Mouse (Mus musculus) MEL (cell line): ENCODE data around the gene Trpv6. TPM values are rescaled to one million over a fixed set of nuclear protein-coding genes. Genes with fewer than 3 reads are reported as not detected.

ENCODE experiments used
- DNase-seq: peaks from one replicate; pipeline ENCODE4 v3.0.0; 2011; ENCODE audit warnings: low read depth, low spot score
- H3K27ac ChIP-seq: 2 replicates; pipeline ENCODE4 v1.5.1; 2012; ENCODE audit warnings: low read depth, mild to moderate bottlenecking, control low read depth, low read length, moderate library complexity; ENCODE audit not compliant: control insufficient read depth
- H3K27me3 ChIP-seq, 2 experiments: fragments of 150-350 bp in 1 of 2; sonication (generic) in 1 of 2; 2 replicates each; pipeline ENCODE4 v1.6.1; 2012; ENCODE audit warnings: low read length in 2 of 2, mild to moderate bottlenecking in 2 of 2, improper control_type of control experiment in 1 of 2, moderate library complexity in 1 of 2; ENCODE audit not compliant: insufficient read depth in 2 of 2, control insufficient read depth in 1 of 2
- H3K36me3 ChIP-seq, 2 experiments: 2 replicates each; pipeline ENCODE4 v1.6.1; 2012 to 2014; ENCODE audit warnings: low read length in 2 of 2, improper control_type of control experiment in 1 of 2, inconsistent platforms in 1 of 2, mild to moderate bottlenecking in 1 of 2; ENCODE audit not compliant: insufficient read depth in 2 of 2, control insufficient read depth in 1 of 2
- H3K4me1 ChIP-seq, 2 experiments: fragments of 150-350 bp in 1 of 2; sonication (generic) in 1 of 2; 2 replicates each; pipeline ENCODE4 v1.6.1; 2012; ENCODE audit warnings: low read length in 2 of 2, improper control_type of control experiment in 1 of 2, mild to moderate bottlenecking in 1 of 2; ENCODE audit not compliant: insufficient read depth in 2 of 2, control insufficient read depth in 1 of 2
- H3K4me3 ChIP-seq, 2 experiments: fragments of 150-350 bp in 1 of 2; sonication (generic) in 1 of 2; 2 replicates each; pipeline ENCODE4 v1.5.1; 2012; ENCODE audit warnings: low read depth in 2 of 2, low read length in 2 of 2, mild to moderate bottlenecking in 2 of 2, moderate library complexity in 2 of 2, control low read depth in 1 of 2, improper control_type of control experiment in 1 of 2; ENCODE audit not compliant: control insufficient read depth in 1 of 2, insufficient read depth in 1 of 2
- H3K79me2 ChIP-seq: 2 replicates; pipeline ENCODE4 v1.6.1; 2012; ENCODE audit warnings: mild to moderate bottlenecking, low read length, moderate library complexity; ENCODE audit not compliant: control insufficient read depth, poor library complexity, insufficient read depth
- H3K9ac ChIP-seq: 2 replicates; pipeline ENCODE4 v1.6.1; 2012; ENCODE audit warnings: low read depth, mild to moderate bottlenecking, control low read depth, low read length, moderate library complexity; ENCODE audit not compliant: control insufficient read depth, poor library complexity, severe bottlenecking
- H3K9me3 ChIP-seq: fragments of 150-350 bp; sonication (generic); replicated peaks from 2 replicates; pipeline ENCODE4 v1.6.1; 2012; ENCODE audit warnings: mild to moderate bottlenecking, low read length, improper control_type of control experiment, moderate library complexity; ENCODE audit not compliant: insufficient read depth
- CHD1 ChIP-seq: IDR thresholded peaks from 2 replicates; pipeline ENCODE4 v1.6.1; 2012; ENCODE audit warnings: low read depth, mild to moderate bottlenecking, inconsistent platforms, low read length, improper control_type of control experiment
- CTCF ChIP-seq, 3 experiments: IDR thresholded peaks in 2 of 3; conservative IDR thresholded peaks in 1 of 3; 2 replicates each; pipeline ENCODE4 v1.5.1; 2011 to 2012; ENCODE audit warnings: low read length in 3 of 3, low read depth in 2 of 3, mild to moderate bottlenecking in 2 of 3, improper control_type of control experiment in 1 of 3, inconsistent platforms in 1 of 3, mixed read lengths in 1 of 3, moderate library complexity in 1 of 3; ENCODE audit not compliant: control insufficient read depth in 1 of 3, insufficient read depth in 1 of 3, poor library complexity in 1 of 3, severe bottlenecking in 1 of 3
- ELF1 ChIP-seq: IDR thresholded peaks from 2 replicates; pipeline ENCODE4 v1.6.1; 2014; ENCODE audit warnings: low read depth, mild to moderate bottlenecking, inconsistent platforms, low read length, improper control_type of control experiment, moderate library complexity
- EP300 ChIP-seq, 2 experiments: IDR thresholded peaks; 2 replicates each; pipeline ENCODE4 v1.6.1; 2011; ENCODE audit warnings: improper control_type of control experiment in 2 of 2, low read length in 2 of 2, low read depth in 1 of 2, mild to moderate bottlenecking in 1 of 2
- ETS1 ChIP-seq: IDR thresholded peaks from 2 replicates; pipeline ENCODE4 v1.6.1; 2012; ENCODE audit warnings: low read depth, mild to moderate bottlenecking, inconsistent platforms, low read length, improper control_type of control experiment, moderate library complexity
- GABPA ChIP-seq: IDR thresholded peaks from 2 replicates; pipeline ENCODE4 v1.6.1; 2012; ENCODE audit warnings: low read depth, mild to moderate bottlenecking, inconsistent platforms, low read length, improper control_type of control experiment, moderate library complexity
- GATA1 ChIP-seq: IDR thresholded peaks from 2 replicates; pipeline ENCODE4 v1.6.1; 2011; ENCODE audit warnings: low read depth, low read length, improper control_type of control experiment
- JUND ChIP-seq: IDR thresholded peaks from 2 replicates; pipeline ENCODE4 v1.6.1; 2011; ENCODE audit warnings: low read depth, mild to moderate bottlenecking, improper control_type of control experiment, low read length
- KAT2A ChIP-seq: conservative IDR thresholded peaks from 2 replicates; pipeline ENCODE4 v1.6.1; 2012; ENCODE audit warnings: low read depth, low read length, improper control_type of control experiment, inconsistent platforms
- MAFK ChIP-seq: IDR thresholded peaks from 2 replicates; pipeline ENCODE4 v1.6.1; 2011; ENCODE audit warnings: low read depth, mild to moderate bottlenecking, low read length, improper control_type of control experiment, borderline replicate concordance
- MAX ChIP-seq: IDR thresholded peaks from 2 replicates; pipeline ENCODE4 v1.6.1; 2011; ENCODE audit warnings: low read length, improper control_type of control experiment
- MAZ ChIP-seq: IDR thresholded peaks from 2 replicates; pipeline ENCODE4 v1.6.1; 2012; ENCODE audit warnings: low read depth, mild to moderate bottlenecking, inconsistent platforms, low read length, improper control_type of control experiment
- MEF2A ChIP-seq: IDR thresholded peaks from 2 replicates; pipeline ENCODE4 v1.6.1; 2014; ENCODE audit warnings: low read depth, mild to moderate bottlenecking, inconsistent platforms, low read length, improper control_type of control experiment; ENCODE audit not compliant: poor library complexity, insufficient replicate concordance, severe bottlenecking; ENCODE audit errors: extremely low read depth
- MXI1 ChIP-seq: IDR thresholded peaks from 2 replicates; pipeline ENCODE4 v1.6.1; 2011; ENCODE audit warnings: mild to moderate bottlenecking, low read depth, low read length, improper control_type of control experiment
- MYB ChIP-seq: IDR thresholded peaks from 2 replicates; pipeline ENCODE4 v1.6.1; 2011; ENCODE audit warnings: mild to moderate bottlenecking, low read depth, low read length, improper control_type of control experiment
- MYC ChIP-seq: IDR thresholded peaks from 2 replicates; pipeline ENCODE4 v1.6.1; 2011; ENCODE audit warnings: low read depth, mild to moderate bottlenecking, low read length, improper control_type of control experiment, moderate library complexity
- NELFE ChIP-seq: IDR thresholded peaks from 2 replicates; pipeline ENCODE4 v1.6.1; 2011; ENCODE audit warnings: low read depth, low read length, improper control_type of control experiment
- POLR2AphosphoS5 ChIP-seq: IDR thresholded peaks from 2 replicates; pipeline ENCODE4 v1.6.1; 2012; ENCODE audit warnings: low read depth, borderline replicate concordance, mild to moderate bottlenecking, inconsistent platforms, low read length, moderate library complexity, mixed read lengths
- RCOR1 ChIP-seq: IDR thresholded peaks from 2 replicates; pipeline ENCODE4 v1.6.1; 2012; ENCODE audit warnings: low read depth, mild to moderate bottlenecking, inconsistent platforms, low read length, improper control_type of control experiment
- SMC3 ChIP-seq: IDR thresholded peaks from 2 replicates; pipeline ENCODE4 v1.6.1; 2011; ENCODE audit warnings: low read depth, low read length, improper control_type of control experiment
- TAL1 ChIP-seq: IDR thresholded peaks from 2 replicates; pipeline ENCODE4 v1.6.1; 2012; ENCODE audit warnings: mild to moderate bottlenecking, inconsistent platforms, low read length, moderate library complexity, mixed read lengths
- USF1 ChIP-seq: IDR thresholded peaks from 2 replicates; pipeline ENCODE4 v1.6.1; 2014; ENCODE audit warnings: low read depth, mild to moderate bottlenecking, inconsistent platforms, low read length, improper control_type of control experiment, moderate library complexity
- USF2 ChIP-seq, 2 experiments: IDR thresholded peaks; 2 replicates each; pipeline ENCODE4 v1.6.1; 2011 to 2012; ENCODE audit warnings: improper control_type of control experiment in 2 of 2, low read length in 2 of 2, borderline replicate concordance in 1 of 2, inconsistent platforms in 1 of 2, low read depth in 1 of 2, mild to moderate bottlenecking in 1 of 2; ENCODE audit not compliant: insufficient read depth in 1 of 2
- ZC3H11A ChIP-seq: IDR thresholded peaks from 2 replicates; pipeline ENCODE4 v1.6.1; 2012; ENCODE audit warnings: low read depth, mild to moderate bottlenecking, inconsistent platforms, low read length, improper control_type of control experiment
- ZKSCAN1 ChIP-seq: IDR thresholded peaks from 2 replicates; pipeline ENCODE4 v1.6.1; 2012; ENCODE audit warnings: low read depth, mild to moderate bottlenecking, inconsistent platforms, low read length, improper control_type of control experiment, moderate library complexity
- ZNF384 ChIP-seq: IDR thresholded peaks from 2 replicates; pipeline ENCODE4 v1.6.1; 2012; ENCODE audit warnings: low read depth, mild to moderate bottlenecking, inconsistent platforms, low read length, improper control_type of control experiment
- polyA plus RNA-seq, 2 experiments: library from polyadenylated mRNA; stranded (reverse) in 1 of 2; unstranded in 1 of 2; fragments of >175 nt in 1 of 2; fragments of >200 nt in 1 of 2; gene quantifications; 2 replicates each; pipeline versions ENCODE4 v1.2.1 to v1.2.4; 2012; ENCODE audit warnings: low replicate concordance in 2 of 2, low read depth in 1 of 2; ENCODE audit not compliant: insufficient read length in 2 of 2, insufficient read depth in 1 of 2, missing spikeins in 1 of 2
- total RNA-seq: library from RNA; depleted of rRNA; stranded (reverse); fragments of 300-350 nt; gene quantifications from 2 replicates; pipeline ENCODE4 v1.2.3, GENCODE M21; 2012

The Trpv6 gene
- total and polyA plus RNA-seq, 3 experiments, result not detected

- no peaks in the 10 kb centered on the region for H3K27me3 ChIP-seq
- no peak for DNase-seq
- H3K9me3 ChIP-seq, result no peaks in the 10 kb centered on the region
- no peak overlapping the region for H3K27ac ChIP-seq
- H3K36me3 ChIP-seq, result no peaks in the 10 kb centered on the region
- H3K4me1 ChIP-seq, result no peaks in the 10 kb centered on the region
- H3K9ac ChIP-seq, result no peak overlapping the region
- TF ChIP-seq MYC (no peak), GABPA (no peak), JUND (no peak), GATA1 (no peak), MEF2A (no peak), MYB (no peak), USF1 (no peak), ELF1 (no peak), CHD1 (no peak), ZKSCAN1 (no peak), POLR2AphosphoS5 (no peak), ETS1 (no peak), EP300 (IDR thresholded peaks at IDR 0.05; ENCODE audit: low read depth in 1 of 2, low read length in 2 of 2) (no peak), KAT2A (no peak), CTCF (IDR thresholded peaks at IDR 0.05 in 2 of 3, conservative IDR thresholded peaks at IDR 0.05 in 1 of 3; ENCODE audit: control insufficient read depth in 1 of 3, insufficient read depth in 1 of 3, low read depth in 2 of 3, low read length in 3 of 3, poor library complexity in 1 of 3, severe bottlenecking in 1 of 3) (no peak), MAZ (no peak), MXI1 (no peak), NELFE (no peak)
- TF ChIP-seq, all 39 proteins: peak for 0
- no peaks in the 10 kb centered on the region for H3K79me2 ChIP-seq
- no peak overlapping the region for H3K4me3 ChIP-seq
These were observed 14.8 kb downstream of the Trpv6 start for GRCm38 (mm10) chr6:41621241-41621990.

- H3K4me3 ChIP-seq, result no peak overlapping the region
- no peaks in the 10 kb centered on the region for H3K4me1 ChIP-seq
- no peaks in the 10 kb centered on the region for H3K27me3 ChIP-seq
- H3K9me3 ChIP-seq, result no peaks in the 10 kb centered on the region
- DNase-seq, result no peak
- no peaks in the 10 kb centered on the region for H3K79me2 ChIP-seq
- no peak overlapping the region for H3K9ac ChIP-seq
- TF ChIP-seq KAT2A (no peak), POLR2AphosphoS5 (no peak), MAFK (no peak), MYC (no peak), TAL1 (no peak), GABPA (no peak), USF1 (no peak), USF2 (IDR thresholded peaks at IDR 0.05; ENCODE audit: borderline replicate concordance in 1 of 2, insufficient read depth in 1 of 2, low read depth in 1 of 2, low read length in 2 of 2) (no peak), NELFE (no peak), ZNF384 (no peak), RCOR1 (no peak), ZKSCAN1 (no peak), MAX (no peak), ETS1 (no peak), SMC3 (no peak), ZC3H11A (no peak)
- no peak overlapping the region for H3K27ac ChIP-seq
- H3K36me3 ChIP-seq, result no peaks in the 10 kb centered on the region
These were observed 15.9 kb downstream of the Trpv6 start for GRCm38 (mm10) chr6:41620173-41620798.
